Mouse (Mus musculus) cortical plate, adult 2 months (tissue): ENCODE measurements at regions not wholly inside any gene's neighbourhood (a gene's known extent, or its start where the extent isn't known, plus 50 kb on each side); places are given as distances from the start of the nearest gene placed in this dataset.
"Not testable (repeated sequence)": the region's sequence is repeated elsewhere in the genome, so short reads cannot be mapped to it uniquely, and the experiment has no call there.

Experiments
- CTCF ChIP-seq: fragments of 200-500 bp; IDR thresholded peaks from 2 replicates; pipeline ENCODE4 v1.5.1; 2011; ENCODE audit warnings: mild to moderate bottlenecking, control low read depth, low read length; ENCODE audit not compliant: insufficient read depth; ENCODE audit errors: extremely low read depth
- POLR2A ChIP-seq: fragments of 200-500 bp; IDR thresholded peaks from 2 replicates; pipeline ENCODE4 v1.6.1; 2011; ENCODE audit warnings: mild to moderate bottlenecking, low read length, control low read depth; ENCODE audit not compliant: insufficient read depth; ENCODE audit errors: extremely low read depth

DNA sequence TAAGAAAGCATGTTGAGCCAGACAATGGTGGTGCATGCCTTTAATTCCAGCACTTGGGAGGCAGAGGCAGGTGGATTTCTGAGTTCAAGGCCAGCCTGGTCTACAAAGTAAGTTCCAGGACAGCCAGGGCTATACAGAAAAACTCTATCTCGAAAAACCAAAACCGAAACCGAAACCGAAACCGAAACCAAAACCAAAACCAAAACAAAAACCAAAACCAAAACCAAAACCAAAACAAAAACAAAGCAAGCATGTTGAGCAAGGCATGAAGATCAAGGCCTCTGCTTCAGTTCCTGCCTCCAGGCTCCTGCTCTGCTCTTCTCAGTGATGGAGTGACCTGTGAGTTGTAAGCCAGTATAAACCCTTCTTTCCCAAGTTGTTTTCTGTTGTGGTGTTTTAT, 334.0 kb upstream of the Ube2e3 start:
- not testable (repeated sequence) for TF ChIP-seq CTCF, POLR2A
